Mouse (Mus musculus) bone marrow macrophage, adult 2 months (primary cell): ENCODE data around the gene Stat3.

Source experiments
- CTCF ChIP-seq: IDR thresholded peaks from 2 replicates; pipeline ENCODE4 v1.5.1; 2012; ENCODE audit warnings: low read depth, mild to moderate bottlenecking, low read length, moderate library complexity
- POLR2A ChIP-seq: IDR thresholded peaks from 2 replicates; pipeline ENCODE4 v1.6.1; 2012; ENCODE audit warnings: mild to moderate bottlenecking, low read depth, low read length, borderline replicate concordance

DNA sequence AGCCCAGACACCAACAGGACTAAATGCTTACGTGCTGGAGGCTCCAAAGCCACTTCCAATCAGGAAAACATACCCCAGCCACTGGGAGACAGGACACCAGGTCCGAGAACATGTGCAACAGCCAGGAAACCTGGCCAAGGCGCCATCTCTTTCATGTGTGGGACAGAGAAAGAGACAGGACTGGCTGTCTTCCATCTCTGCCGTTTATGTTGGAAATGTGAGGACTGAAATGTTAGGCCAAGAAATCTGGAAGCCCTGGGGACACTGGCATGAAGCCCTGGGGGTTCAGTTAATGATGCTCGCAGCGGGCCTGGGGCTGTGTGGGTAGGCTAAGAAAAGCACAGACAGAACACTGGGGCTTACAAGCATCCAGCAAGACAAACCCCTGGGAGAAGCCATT, 48.9 kb downstream of the Stat3 start:
- TF ChIP-seq POLR2A (no peak), CTCF (no peak)
